Mouse (Mus musculus) heart, adult 2 months (tissue): Measurements from ENCODE around the gene Osbpl7.

Experiments used
- CTCF ChIP-seq: fragments of 200-600 bp; IDR thresholded peaks from 2 replicates; pipeline ENCODE4 v1.8.1; 2022; ENCODE audit warnings: antibody characterized with exemption, mild to moderate bottlenecking, moderate library complexity
- EP300 ChIP-seq: fragments of 200-500 bp; IDR thresholded peaks from 2 replicates; pipeline ENCODE4 v1.6.1; 2011; ENCODE audit warnings: low read depth, low read length, control low read depth; ENCODE audit not compliant: insufficient read depth
- POLR2A ChIP-seq: fragments of 200-500 bp; IDR thresholded peaks from 2 replicates; pipeline ENCODE4 v1.6.1; 2011; ENCODE audit warnings: mild to moderate bottlenecking, low read depth, low read length, control low read depth; ENCODE audit not compliant: insufficient read depth

DNA sequence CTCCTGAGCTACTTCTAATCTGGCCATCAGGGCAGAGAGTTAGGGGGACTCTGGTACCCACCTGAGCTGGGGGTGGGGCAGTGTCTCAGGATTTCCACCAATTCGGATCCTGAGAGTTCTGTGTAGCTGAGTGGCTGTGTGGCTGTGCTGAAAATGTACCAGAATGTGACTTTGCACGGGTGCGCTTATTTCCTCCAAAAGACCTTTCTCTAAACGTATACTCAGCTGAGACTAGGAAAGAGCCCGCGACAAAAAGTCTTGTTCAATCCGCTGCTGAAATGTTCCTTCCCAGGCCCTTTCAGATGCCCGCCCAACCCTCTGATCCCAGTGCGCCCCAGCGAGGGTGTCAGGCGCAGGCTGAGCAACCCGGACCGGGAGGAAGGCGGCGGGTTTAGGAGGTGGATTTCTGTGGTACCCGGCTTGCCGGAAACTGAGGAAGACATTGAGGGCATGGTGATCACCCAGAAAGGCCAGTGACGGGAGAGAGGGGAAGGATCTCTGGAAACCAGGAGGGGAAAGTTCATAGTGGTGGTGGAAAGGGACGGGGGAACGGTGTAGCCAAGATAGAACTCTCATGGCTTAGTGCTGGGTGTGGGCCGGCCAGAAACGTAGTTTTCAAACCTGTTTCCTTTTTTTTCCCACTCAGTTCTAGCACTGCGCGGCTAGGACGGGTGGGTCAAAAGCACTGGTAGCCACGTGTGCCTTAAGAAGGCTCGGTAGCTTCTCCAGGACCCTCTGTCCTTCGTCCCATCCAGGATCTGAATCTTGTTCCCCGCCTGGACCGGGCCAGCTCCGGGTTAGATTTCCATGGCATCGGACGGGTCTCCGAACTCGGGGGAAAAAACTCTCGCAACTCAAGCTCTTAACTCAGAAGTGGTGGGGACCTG is 32.5 kb upstream of the Osbpl7 start:
- TF ChIP-seq EP300 (no peak), CTCF (no peak), POLR2A (no peak)
